Mouse (Mus musculus) embryo, embryonic 10.5 days (tissue): Measurements from ENCODE around the gene Oxgr1.
"Not testable (repeated sequence)": the region's sequence is repeated elsewhere in the genome, so short reads cannot be mapped to it uniquely, and the experiment has no call there.

Experiments used
- DNase-seq: peaks from one replicate; pipeline ENCODE4 v3.0.0-alpha.2; 2015; ENCODE audit warnings: low spot score

Gene Oxgr1

GRCm38 (mm10) chr14:120042187-120042820, at the start of gene Oxgr1:
Gene Oxgr1 (minus strand): TSS chr14:120042435.
- no peak for DNase-seq

GRCm38 (mm10) chr14:120090401-120090800, 48.2 kb upstream of the Oxgr1 start:
- DNase-seq: peak; percentile 41

GRCm38 (mm10) chr14:120089649-120090360, 47.6 kb upstream of the Oxgr1 start:
- peak; percentile 77 for DNase-seq

GRCm38 (mm10) chr14:120089006-120089648, 46.9 kb upstream of the Oxgr1 start:
- peak; percentile 44 for DNase-seq

- DNase-seq: no peak
Observed at GRCm38 (mm10) chr14:120084084-120084667, 41.9 kb upstream of the Oxgr1 start.

GRCm38 (mm10) chr14:120076192-120076591, 34.0 kb upstream of the Oxgr1 start:
- peak; percentile 71 for DNase-seq

GRCm38 (mm10) chr14:120075746-120076145, 33.5 kb upstream of the Oxgr1 start:
- DNase-seq: no peak

GRCm38 (mm10) chr14:120074231-120074630, 32.0 kb upstream of the Oxgr1 start:
- DNase-seq: no peak

GRCm38 (mm10) chr14:120061096-120061495, 18.9 kb upstream of the Oxgr1 start:
- peak; percentile 63 for DNase-seq

- no peak for DNase-seq
Observed at GRCm38 (mm10) chr14:120033454-120033853, 8.8 kb downstream of the Oxgr1 start.

GRCm38 (mm10) chr14:120019948-120020347, 22.3 kb downstream of the Oxgr1 start:
- no peak for DNase-seq

- no peak for DNase-seq
Observed at GRCm38 (mm10) chr14:120009969-120010872, 32.0 kb downstream of the Oxgr1 start.

- DNase-seq: peak; percentile 51
Observed at GRCm38 (mm10) chr14:120005153-120005552, 37.1 kb downstream of the Oxgr1 start.

GRCm38 (mm10) chr14:120003661-120004060, 38.6 kb downstream of the Oxgr1 start:
- DNase-seq: no peak

- no peak for DNase-seq
Observed at GRCm38 (mm10) chr14:120002673-120003072, 39.6 kb downstream of the Oxgr1 start.

GRCm38 (mm10) chr14:119989651-119990050, 52.6 kb downstream of the Oxgr1 start:
- no peak for DNase-seq

- no peak for DNase-seq
Observed at GRCm38 (mm10) chr14:119988937-119989645, 53.1 kb downstream of the Oxgr1 start.

GRCm38 (mm10) chr14:119987257-119987656, 55.0 kb downstream of the Oxgr1 start:
- DNase-seq: no peak

GRCm38 (mm10) chr14:119986778-119987177, 55.5 kb downstream of the Oxgr1 start:
- no peak for DNase-seq

GRCm38 (mm10) chr14:119986351-119986750, 55.9 kb downstream of the Oxgr1 start:
- not testable (repeated sequence) for DNase-seq

GRCm38 (mm10) chr14:119981314-119981713, 60.9 kb downstream of the Oxgr1 start:
- DNase-seq: no peak
